Mouse (Mus musculus): ENCODE results near the gene Psma3. TPM values are rescaled to one million over a fixed set of nuclear protein-coding genes. Genes with fewer than 3 reads are reported as not detected.
"Not testable (repeated sequence)": the region's sequence is repeated elsewhere in the genome, so short reads cannot be mapped to it uniquely, and the experiment has no call there.

Gene Psma3
- polyA plus RNA-seq, 1 experiment = 421 TPM

GRCm38 (mm10) chr12:71016503-71017241, 42.3 kb downstream of the Psma3 start:
- no peaks in the 10 kb centered on the region for H3K9me3 ChIP-seq (replicated peaks; ENCODE audit: control insufficient read depth, insufficient read depth, low read length, poor library complexity, severe bottlenecking)
- no peaks in the 10 kb centered on the region for H3K27me3 ChIP-seq (ENCODE audit: control insufficient read depth, insufficient read depth, low read length, poor library complexity, severe bottlenecking)
- H3K27ac ChIP-seq (ENCODE audit: insufficient read depth, low read length) = peak overlapping the region; percentile 81
- peak overlapping the region; percentile 97 for H3K9ac ChIP-seq (ENCODE audit: low read depth, poor library complexity, severe bottlenecking)
- H3K36me3 ChIP-seq (ENCODE audit: control insufficient read depth, insufficient read depth, low read length, poor library complexity, severe bottlenecking) = peaks cover 25% of the 10 kb centered on the region
- no peak for TF ChIP-seq POLR2A (IDR thresholded peaks at IDR 0.05; ENCODE audit: insufficient read depth, low read length)
- TF ChIP-seq CTCF (IDR thresholded peaks at IDR 0.05; ENCODE audit: low read depth, low read length) = no peak
- TF ChIP-seq EP300 (IDR thresholded peaks at IDR 0.05; ENCODE audit: insufficient read depth, low read depth, low read length) = no peak
- peak overlapping the region; percentile 77 for H3K4me3 ChIP-seq (ENCODE audit: low read depth, low read length)
- no peaks in the 10 kb centered on the region for H3K4me1 ChIP-seq (ENCODE audit: control insufficient read depth, insufficient read depth, low read length)

- peak overlapping the region; percentile 7 for H3K27ac ChIP-seq (ENCODE audit: insufficient read depth, low read length)
- H3K36me3 ChIP-seq (ENCODE audit: control insufficient read depth, insufficient read depth, low read length, poor library complexity, severe bottlenecking) = peaks cover 23% of the 10 kb centered on the region
- TF ChIP-seq POLR2A (IDR thresholded peaks at IDR 0.05; ENCODE audit: insufficient read depth, low read length) = no peak
- no peak for TF ChIP-seq CTCF (IDR thresholded peaks at IDR 0.05; ENCODE audit: low read depth, low read length)
- TF ChIP-seq EP300 (IDR thresholded peaks at IDR 0.05; ENCODE audit: insufficient read depth, low read depth, low read length) = no peak
- H3K4me3 ChIP-seq (ENCODE audit: low read depth, low read length) = peak overlapping the region; percentile 77
- no peaks in the 10 kb centered on the region for H3K4me1 ChIP-seq (ENCODE audit: control insufficient read depth, insufficient read depth, low read length)
- no peaks in the 10 kb centered on the region for H3K27me3 ChIP-seq (ENCODE audit: control insufficient read depth, insufficient read depth, low read length, poor library complexity, severe bottlenecking)
- H3K9ac ChIP-seq (ENCODE audit: low read depth, poor library complexity, severe bottlenecking) = peak overlapping the region; percentile 97
- H3K9me3 ChIP-seq (replicated peaks; ENCODE audit: control insufficient read depth, insufficient read depth, low read length, poor library complexity, severe bottlenecking) = no peaks in the 10 kb centered on the region
These were observed 42.8 kb downstream of the Psma3 start for GRCm38 (mm10) chr12:71017242-71017571.

GRCm38 (mm10) chr12:71017827-71018226, 43.4 kb downstream of the Psma3 start:
- H3K27me3 ChIP-seq (ENCODE audit: control insufficient read depth, insufficient read depth, low read length, poor library complexity, severe bottlenecking) = no peaks in the 10 kb centered on the region
- no peaks in the 10 kb centered on the region for H3K9me3 ChIP-seq (replicated peaks; ENCODE audit: control insufficient read depth, insufficient read depth, low read length, poor library complexity, severe bottlenecking)
- no peak overlapping the region for H3K4me3 ChIP-seq (ENCODE audit: low read depth, low read length)
- TF ChIP-seq CTCF (IDR thresholded peaks at IDR 0.05; ENCODE audit: low read depth, low read length) (no peak), EP300 (IDR thresholded peaks at IDR 0.05; ENCODE audit: insufficient read depth, low read depth, low read length) (no peak), POLR2A (IDR thresholded peaks at IDR 0.05; ENCODE audit: insufficient read depth, low read length) (no peak)
- H3K4me1 ChIP-seq (ENCODE audit: control insufficient read depth, insufficient read depth, low read length) = no peaks in the 10 kb centered on the region
- no peak overlapping the region for H3K9ac ChIP-seq (ENCODE audit: low read depth, poor library complexity, severe bottlenecking)
- H3K36me3 ChIP-seq (ENCODE audit: control insufficient read depth, insufficient read depth, low read length, poor library complexity, severe bottlenecking) = peaks cover 24% of the 10 kb centered on the region
- no peak overlapping the region for H3K27ac ChIP-seq (ENCODE audit: insufficient read depth, low read length)

GRCm38 (mm10) chr12:71019211-71019610, 44.8 kb downstream of the Psma3 start:
- H3K27ac ChIP-seq (ENCODE audit: insufficient read depth, low read length) = no peak overlapping the region
- H3K9me3 ChIP-seq (replicated peaks; ENCODE audit: control insufficient read depth, insufficient read depth, low read length, poor library complexity, severe bottlenecking) = no peaks in the 10 kb centered on the region
- H3K36me3 ChIP-seq (ENCODE audit: control insufficient read depth, insufficient read depth, low read length, poor library complexity, severe bottlenecking) = peaks cover 27% of the 10 kb centered on the region
- no peaks in the 10 kb centered on the region for H3K27me3 ChIP-seq (ENCODE audit: control insufficient read depth, insufficient read depth, low read length, poor library complexity, severe bottlenecking)
- no peak overlapping the region for H3K9ac ChIP-seq (ENCODE audit: low read depth, poor library complexity, severe bottlenecking)
- H3K4me3 ChIP-seq (ENCODE audit: low read depth, low read length) = no peak overlapping the region
- H3K4me1 ChIP-seq (ENCODE audit: control insufficient read depth, insufficient read depth, low read length) = no peaks in the 10 kb centered on the region
- TF ChIP-seq POLR2A (IDR thresholded peaks at IDR 0.05; ENCODE audit: insufficient read depth, low read length) (no peak), EP300 (IDR thresholded peaks at IDR 0.05; ENCODE audit: insufficient read depth, low read depth, low read length) (no peak), CTCF (IDR thresholded peaks at IDR 0.05; ENCODE audit: low read depth, low read length) (no peak)

- Histone ChIP-seq H3K9me3 (replicated peaks; ENCODE audit: control insufficient read depth, insufficient read depth, low read length, poor library complexity, severe bottlenecking) (no peaks in the 10 kb centered on the region), H3K27me3 (ENCODE audit: control insufficient read depth, insufficient read depth, low read length, poor library complexity, severe bottlenecking) (no peaks in the 10 kb centered on the region), H3K36me3 (ENCODE audit: control insufficient read depth, insufficient read depth, low read length, poor library complexity, severe bottlenecking) (peaks cover 43% of the 10 kb centered on the region), H3K4me3 (ENCODE audit: low read depth, low read length) (no peak overlapping the region), H3K4me1 (ENCODE audit: control insufficient read depth, insufficient read depth, low read length) (no peaks in the 10 kb centered on the region), H3K9ac (ENCODE audit: low read depth, poor library complexity, severe bottlenecking) (no peak overlapping the region), H3K27ac (ENCODE audit: insufficient read depth, low read length) (no peak overlapping the region)
- TF ChIP-seq EP300 (IDR thresholded peaks at IDR 0.05; ENCODE audit: insufficient read depth, low read depth, low read length) = no peak
These were observed 50.0 kb downstream of the Psma3 start for GRCm38 (mm10) chr12:71024411-71024810.

- H3K27ac ChIP-seq (ENCODE audit: insufficient read depth, low read length); H3K27me3 ChIP-seq (ENCODE audit: control insufficient read depth, insufficient read depth, low read length, poor library complexity, severe bottlenecking); H3K9ac ChIP-seq (ENCODE audit: low read depth, poor library complexity, severe bottlenecking); H3K4me3 ChIP-seq (ENCODE audit: low read depth, low read length); H3K4me1 ChIP-seq (ENCODE audit: control insufficient read depth, insufficient read depth, low read length); H3K9me3 ChIP-seq (replicated peaks; ENCODE audit: control insufficient read depth, insufficient read depth, low read length, poor library complexity, severe bottlenecking): not testable (repeated sequence)
- peaks cover 30% of the 10 kb centered on the region for H3K36me3 ChIP-seq (ENCODE audit: control insufficient read depth, insufficient read depth, low read length, poor library complexity, severe bottlenecking)
These were observed 53.8 kb downstream of the Psma3 start for GRCm38 (mm10) chr12:71028265-71028664.

Data from ES-Bruce4 (cell line).